Mouse (Mus musculus) kidney, postnatal 14 days (tissue): ENCODE measurements around the gene Ube2d1.

Experiments used
- DNase-seq: peaks from one replicate; pipeline ENCODE4 v3.0.0; 2022; ENCODE audit warnings: mixed read lengths

Gene Ube2d1

GRCm38 (mm10) chr10:71285126-71285580 is at the start of gene Ube2d1:
Ube2d1 (minus strand) TSS chr10:71285262.
- peak; percentile 91 for DNase-seq

- DNase-seq, result no peak
Measured at GRCm38 (mm10) chr10:71332859-71333258, 47.8 kb upstream of the Ube2d1 start.

GRCm38 (mm10) chr10:71332376-71332775 is 47.3 kb upstream of the Ube2d1 start:
- DNase-seq, result no peak

- no peak for DNase-seq
Measured at GRCm38 (mm10) chr10:71331908-71332307, 46.8 kb upstream of the Ube2d1 start.

- DNase-seq, result no peak
Measured at GRCm38 (mm10) chr10:71330070-71330469, 45.0 kb upstream of the Ube2d1 start.

- DNase-seq, result no peak
Measured at GRCm38 (mm10) chr10:71329295-71329694, 44.2 kb upstream of the Ube2d1 start.

- DNase-seq, result no peak
Measured at GRCm38 (mm10) chr10:71328870-71329269, 43.8 kb upstream of the Ube2d1 start.

- no peak for DNase-seq
Measured at GRCm38 (mm10) chr10:71328382-71328781, 43.3 kb upstream of the Ube2d1 start.

- DNase-seq, result no peak
Measured at GRCm38 (mm10) chr10:71327386-71327785, 42.3 kb upstream of the Ube2d1 start.

GRCm38 (mm10) chr10:71326789-71327188 is 41.7 kb upstream of the Ube2d1 start:
- peak; percentile 77 for DNase-seq

- DNase-seq, result no peak
Measured at GRCm38 (mm10) chr10:71326123-71326522, 41.1 kb upstream of the Ube2d1 start.

- DNase-seq, result no peak
Measured at GRCm38 (mm10) chr10:71323669-71324068, 38.6 kb upstream of the Ube2d1 start.

- no peak for DNase-seq
Measured at GRCm38 (mm10) chr10:71316497-71316896, 31.4 kb upstream of the Ube2d1 start.

- DNase-seq, result no peak
Measured at GRCm38 (mm10) chr10:71316056-71316455, 31.0 kb upstream of the Ube2d1 start.

- DNase-seq, result no peak
Measured at GRCm38 (mm10) chr10:71314596-71314995, 29.5 kb upstream of the Ube2d1 start.

GRCm38 (mm10) chr10:71310288-71310687 is 25.2 kb upstream of the Ube2d1 start:
- DNase-seq, result no peak

GRCm38 (mm10) chr10:71308199-71308598 is 23.1 kb upstream of the Ube2d1 start:
- no peak for DNase-seq

- no peak for DNase-seq
Measured at GRCm38 (mm10) chr10:71306759-71307158, 21.7 kb upstream of the Ube2d1 start.

GRCm38 (mm10) chr10:71306190-71306589 is 21.1 kb upstream of the Ube2d1 start:
- DNase-seq, result peak; percentile 54

- peak; percentile 41 for DNase-seq
Measured at GRCm38 (mm10) chr10:71302490-71302889, 17.4 kb upstream of the Ube2d1 start.

GRCm38 (mm10) chr10:71300161-71300560 is 15.1 kb upstream of the Ube2d1 start:
- DNase-seq, result no peak

GRCm38 (mm10) chr10:71293245-71293644 is 8.2 kb upstream of the Ube2d1 start:
- DNase-seq, result no peak

- no peak for DNase-seq
Measured at GRCm38 (mm10) chr10:71292254-71292653, 7.2 kb upstream of the Ube2d1 start.

GRCm38 (mm10) chr10:71291801-71292200 is 6.7 kb upstream of the Ube2d1 start:
- no peak for DNase-seq

GRCm38 (mm10) chr10:71291179-71291661 is 6.2 kb upstream of the Ube2d1 start:
- DNase-seq, result peak; percentile 59
